Mouse (Mus musculus) kidney, embryonic 16.5 days (tissue): ENCODE results near the gene Fam72a. TPM values are rescaled to one million over a fixed set of nuclear protein-coding genes. Genes with fewer than 3 reads are reported as not detected.

Source experiments
- ATAC-seq: fragments of 200-750 bp; cut with Nextera tagmentation; 2 replicates; pipeline ENCODE4 v1.8.0; 2017; ENCODE audit warnings: moderate TSS enrichment; ENCODE audit not compliant: low FRiP score, low TSS enrichment
- H3K27ac ChIP-seq: fragments of 300-500 bp; sonication (generic); 2 replicates; pipeline ENCODE4 v1.5.1; 2014; ENCODE audit warnings: low read length
- H3K27me3 ChIP-seq: fragments of 300-500 bp; sonication (generic); 2 replicates; pipeline ENCODE4 v1.6.1; 2014; ENCODE audit warnings: low read length, control low read depth, mixed read lengths; ENCODE audit not compliant: insufficient read depth
- H3K36me3 ChIP-seq: fragments of 300-500 bp; sonication (generic); 2 replicates; pipeline ENCODE4 v1.6.1; 2014; ENCODE audit warnings: low read length, control low read depth, mixed read lengths; ENCODE audit not compliant: insufficient read depth
- H3K4me1 ChIP-seq: fragments of 300-500 bp; sonication (generic); 2 replicates; pipeline ENCODE4 v1.6.1; 2014; ENCODE audit warnings: low read length, control low read depth, mixed read lengths; ENCODE audit not compliant: insufficient read depth
- H3K4me2 ChIP-seq: fragments of 300-500 bp; sonication (generic); replicated peaks from 2 replicates; pipeline ENCODE4 v1.6.1; 2014; ENCODE audit warnings: low read depth, low read length
- H3K4me3 ChIP-seq: fragments of 300-500 bp; sonication (generic); 2 replicates; pipeline ENCODE4 v1.5.1; 2014; ENCODE audit warnings: mild to moderate bottlenecking, low read length
- H3K9ac ChIP-seq: fragments of 300-500 bp; sonication (generic); replicated peaks from 2 replicates; pipeline ENCODE4 v1.6.1; 2014; ENCODE audit warnings: low read length
- H3K9me3 ChIP-seq: fragments of 300-500 bp; sonication (generic); 2 replicates; pipeline ENCODE4 v1.6.1; 2016; ENCODE audit warnings: low read length, control low read depth
- WGBS: fragments of 180-500 bp; shearing (Covaris S2); extraction: QIAGEN DNeasy Blood & Tissue Kit; methylation state at CpG from one replicate; pipeline ENCODE4 v1.1.7; 2014; 5-methylcytosine and 5-hydroxymethylcytosine counted together
- polyA plus RNA-seq: library from polyadenylated mRNA; unstranded; fragments of >200 nt; fragmentation: Nextera tagmentation; extraction: Ambion mirVana; gene quantifications from 2 replicates; pipeline ENCODE4 v1.2.1, GENCODE M21; 2015

The Fam72a gene
- polyA plus RNA-seq, 1 experiment from 2014 or later, result 2.6 TPM

DNA sequence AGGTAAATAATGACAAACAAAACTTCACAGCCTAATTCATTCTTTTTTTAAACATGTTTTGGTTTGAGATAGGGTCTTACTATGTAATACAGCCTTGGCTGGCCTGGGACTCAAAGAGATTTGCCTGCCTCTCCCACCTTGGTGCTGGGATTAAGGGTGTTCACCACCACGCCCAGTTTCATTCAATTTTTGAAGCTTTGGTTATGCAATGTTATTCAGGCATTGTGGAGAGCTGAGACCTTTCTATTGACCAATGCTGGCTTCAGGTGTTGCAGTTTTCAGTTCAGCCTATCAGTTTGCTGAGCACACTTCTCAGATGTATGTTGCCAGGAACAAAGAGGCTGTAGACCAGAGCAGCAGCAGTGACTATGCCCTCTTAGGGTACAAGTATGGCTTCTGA lies 29.5 kb upstream of the Fam72a start:
- no peak for ATAC-seq
- peaks cover 14% of the 10 kb centered on the region; the same call in 1 of the 2 replicates for H3K4me1 ChIP-seq
- H3K9me3 ChIP-seq, result no peaks in the 10 kb centered on the region
- no peaks in the 10 kb centered on the region for H3K27me3 ChIP-seq
- 83% methylated on average over 1 of the region's 1 CpGs for WGBS
- no peaks in the 10 kb centered on the region for H3K36me3 ChIP-seq
- H3K9ac ChIP-seq, result no peak overlapping the region
- no peak overlapping the region for H3K27ac ChIP-seq
- no peak overlapping the region for H3K4me2 ChIP-seq
- no peak overlapping the region for H3K4me3 ChIP-seq

DNA sequence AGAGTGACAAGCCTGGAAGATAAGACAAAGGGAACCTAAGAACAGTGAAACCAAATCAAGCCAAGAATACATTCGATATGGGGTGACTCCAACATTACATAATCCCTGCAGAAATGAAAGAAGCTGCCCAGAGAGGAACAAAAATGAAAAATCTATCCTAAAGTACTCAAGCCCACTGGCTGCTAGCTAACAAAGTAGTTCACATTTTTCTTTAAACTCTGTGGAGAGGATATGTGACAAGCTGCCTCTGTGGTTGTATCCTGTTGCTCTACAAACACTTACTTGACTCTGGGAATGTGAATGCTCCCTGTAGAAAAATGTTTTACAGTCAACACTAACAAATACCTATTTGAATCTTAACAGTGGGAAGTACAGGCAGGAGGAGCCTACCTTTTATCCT lies 26.0 kb upstream of the Fam72a start:
- Histone ChIP-seq H3K9me3 (no peaks in the 10 kb centered on the region), H3K4me2 (no peak overlapping the region), H3K9ac (no peak overlapping the region), H3K27me3 (no peaks in the 10 kb centered on the region), H3K4me1 (peaks cover 14% of the 10 kb centered on the region; the same call in 1 of the 2 replicates), H3K36me3 (no peaks in the 10 kb centered on the region), H3K4me3 (no peak overlapping the region), H3K27ac (no peak overlapping the region)
- ATAC-seq, result no peak
- 76% methylated on average over 1 of the region's 1 CpGs for WGBS

DNA sequence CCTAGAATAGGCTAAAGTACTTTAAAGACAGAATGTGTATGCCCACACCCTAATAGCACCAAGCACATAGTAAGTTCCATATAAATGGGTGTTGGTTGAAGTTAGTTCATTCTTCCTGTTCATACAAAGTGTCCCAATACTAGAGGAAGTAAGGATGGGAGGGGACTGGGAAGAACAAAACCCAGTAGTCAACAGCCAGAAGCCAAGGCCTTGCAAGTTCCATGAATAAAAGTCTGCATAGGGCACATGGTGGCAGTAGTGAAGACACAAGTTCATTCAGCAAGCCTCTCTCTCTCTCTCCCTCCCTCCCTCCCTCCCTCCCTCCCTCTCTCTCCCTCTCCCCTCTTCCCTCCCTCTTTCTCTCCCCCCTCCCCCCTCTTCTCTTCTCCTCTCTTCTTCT lies 16.6 kb upstream of the Fam72a start:
- no peaks in the 10 kb centered on the region for H3K9me3 ChIP-seq
- H3K36me3 ChIP-seq, result no peaks in the 10 kb centered on the region
- H3K27ac ChIP-seq, result no peak overlapping the region
- no peak overlapping the region for H3K4me3 ChIP-seq
- H3K9ac ChIP-seq, result no peak overlapping the region
- H3K4me1 ChIP-seq, result peaks cover 4% of the 10 kb centered on the region; the same call in 1 of the 2 replicates
- ATAC-seq, result no peak
- no peaks in the 10 kb centered on the region for H3K27me3 ChIP-seq
- H3K4me2 ChIP-seq, result no peak overlapping the region

DNA sequence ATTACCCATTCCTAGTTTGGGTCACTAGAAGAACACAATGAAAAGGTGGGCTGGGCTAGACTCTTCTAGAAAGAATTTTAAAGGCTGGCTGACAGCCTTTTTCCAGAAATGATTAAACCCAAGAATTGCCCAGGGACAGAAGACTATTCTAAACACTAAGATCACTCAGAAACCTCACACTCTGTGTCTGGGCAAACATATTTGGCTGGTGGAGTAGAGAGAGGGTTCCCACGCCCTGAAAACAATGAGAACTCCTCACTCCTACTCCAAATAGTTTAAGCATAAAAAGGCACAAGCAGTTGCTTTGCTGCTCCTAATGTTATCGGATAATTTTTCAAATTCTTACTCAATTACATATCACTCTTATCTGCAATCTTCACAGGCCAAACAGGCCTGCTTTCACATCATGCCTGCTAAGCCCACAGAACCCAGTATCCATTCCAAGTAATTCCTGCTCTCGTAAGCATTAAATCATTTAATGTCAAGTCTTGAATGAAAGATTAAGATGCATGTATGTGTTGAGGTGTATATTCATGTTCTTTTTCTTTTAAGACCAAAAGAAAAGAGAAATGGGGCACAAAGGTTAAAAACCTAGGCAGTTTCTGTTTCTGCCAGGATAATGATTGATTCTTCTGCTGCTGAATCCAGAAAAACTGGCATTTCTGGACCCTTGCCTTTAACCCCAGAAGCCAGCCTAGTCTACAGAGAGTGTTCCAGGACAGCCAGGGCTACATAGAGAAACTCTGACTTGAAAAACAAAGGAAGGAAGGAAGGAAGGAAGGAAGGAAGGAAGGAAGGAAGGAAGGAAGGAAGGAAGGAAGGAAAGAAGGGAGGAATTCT lies 15.8 kb upstream of the Fam72a start:
- no peak overlapping the region for H3K9ac ChIP-seq
- WGBS, result 70% methylated on average over 3 of the region's 3 CpGs
- peak overlapping the region; percentile 44; the same call in 1 of the 2 replicates for H3K27ac ChIP-seq
- H3K4me2 ChIP-seq, result no peak overlapping the region
- no peaks in the 10 kb centered on the region for H3K9me3 ChIP-seq
- H3K4me3 ChIP-seq, result no peak overlapping the region
- peaks cover 4% of the 10 kb centered on the region; the same call in 1 of the 2 replicates for H3K4me1 ChIP-seq
- H3K36me3 ChIP-seq, result no peaks in the 10 kb centered on the region
- no peak for ATAC-seq
- H3K27me3 ChIP-seq, result no peaks in the 10 kb centered on the region

DNA sequence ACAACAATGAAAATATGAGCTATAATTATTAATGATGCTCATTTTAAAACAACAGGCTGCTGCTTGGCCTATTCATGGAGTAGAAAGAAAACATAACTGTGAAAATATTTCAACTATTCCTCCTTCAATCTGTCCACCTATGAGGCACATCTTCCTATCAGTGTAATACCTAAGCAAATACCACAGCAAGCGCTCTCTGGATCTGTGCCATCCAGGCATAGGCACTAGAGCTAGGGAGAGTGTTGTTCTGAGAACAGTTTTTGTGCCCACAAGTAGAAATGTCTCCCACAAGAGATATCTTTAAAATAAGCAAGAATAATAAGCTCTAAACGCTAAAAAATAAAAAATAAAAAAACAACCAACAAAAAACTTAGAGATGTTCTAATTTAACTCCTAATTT lies 14.6 kb upstream of the Fam72a start:
- 83% methylated on average over 2 of the region's 2 CpGs for WGBS
- ATAC-seq, result no peak
- Histone ChIP-seq H3K36me3 (no peaks in the 10 kb centered on the region), H3K27ac (no peak overlapping the region), H3K9ac (no peak overlapping the region), H3K4me3 (no peak overlapping the region), H3K27me3 (no peaks in the 10 kb centered on the region), H3K4me1 (peaks cover 4% of the 10 kb centered on the region; the same call in 1 of the 2 replicates), H3K4me2 (no peak overlapping the region), H3K9me3 (no peaks in the 10 kb centered on the region)

DNA sequence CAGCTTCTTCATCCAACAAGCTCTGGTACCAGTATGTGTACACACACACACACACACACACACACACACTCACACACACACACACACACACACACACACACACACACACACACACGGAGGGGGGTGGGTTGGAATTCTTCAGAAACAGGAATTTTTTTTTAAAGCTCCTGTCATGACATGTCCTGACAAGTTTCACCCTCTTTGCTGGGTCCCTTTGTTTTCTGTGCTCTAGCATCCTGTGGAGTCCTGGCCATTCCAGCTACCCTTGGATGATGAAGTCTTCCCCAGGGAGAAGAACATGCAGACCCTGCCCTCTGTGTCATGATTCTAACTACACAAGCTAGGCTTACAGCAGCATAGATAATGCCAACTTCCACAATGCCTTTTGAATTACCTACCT lies 13.5 kb upstream of the Fam72a start:
- no peaks in the 10 kb centered on the region for H3K9me3 ChIP-seq
- 31% methylated on average over 1 of the region's 1 CpGs for WGBS
- no peak overlapping the region for H3K9ac ChIP-seq
- H3K4me2 ChIP-seq, result no peak overlapping the region
- peaks cover 4% of the 10 kb centered on the region; the same call in 1 of the 2 replicates for H3K4me1 ChIP-seq
- H3K27ac ChIP-seq, result no peak overlapping the region
- no peak overlapping the region for H3K4me3 ChIP-seq
- no peak for ATAC-seq
- H3K36me3 ChIP-seq, result no peaks in the 10 kb centered on the region
- no peaks in the 10 kb centered on the region for H3K27me3 ChIP-seq

DNA sequence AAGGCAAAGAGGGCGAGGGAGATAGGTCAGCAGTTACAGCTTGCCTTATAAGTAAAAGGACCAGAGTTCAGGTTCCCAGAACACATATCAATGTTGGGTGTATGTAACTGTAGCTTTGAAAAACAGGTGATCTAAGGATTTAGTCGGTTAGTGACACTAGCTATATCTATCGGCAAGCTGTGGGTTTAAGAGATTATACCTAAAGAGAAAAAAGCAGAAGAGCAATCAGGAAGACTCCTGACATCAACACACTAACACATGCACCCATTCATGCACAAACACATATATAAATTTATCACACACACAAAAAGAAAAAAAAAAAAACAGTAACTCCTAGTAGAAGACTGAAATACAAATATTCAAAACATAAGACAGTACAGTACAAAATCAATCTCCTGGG lies 11.1 kb upstream of the Fam72a start:
- no peak overlapping the region for H3K27ac ChIP-seq
- no peak overlapping the region for H3K4me3 ChIP-seq
- H3K27me3 ChIP-seq, result no peaks in the 10 kb centered on the region
- ATAC-seq, result no peak
- H3K9ac ChIP-seq, result no peak overlapping the region
- no peaks in the 10 kb centered on the region for H3K9me3 ChIP-seq
- no peaks in the 10 kb centered on the region for H3K36me3 ChIP-seq
- no peak overlapping the region for H3K4me2 ChIP-seq
- 86% methylated on average over 3 of the region's 3 CpGs for whole genome bisulfite sequencing
- H3K4me1 ChIP-seq, result peaks cover 4% of the 10 kb centered on the region; the same call in 1 of the 2 replicates

DNA sequence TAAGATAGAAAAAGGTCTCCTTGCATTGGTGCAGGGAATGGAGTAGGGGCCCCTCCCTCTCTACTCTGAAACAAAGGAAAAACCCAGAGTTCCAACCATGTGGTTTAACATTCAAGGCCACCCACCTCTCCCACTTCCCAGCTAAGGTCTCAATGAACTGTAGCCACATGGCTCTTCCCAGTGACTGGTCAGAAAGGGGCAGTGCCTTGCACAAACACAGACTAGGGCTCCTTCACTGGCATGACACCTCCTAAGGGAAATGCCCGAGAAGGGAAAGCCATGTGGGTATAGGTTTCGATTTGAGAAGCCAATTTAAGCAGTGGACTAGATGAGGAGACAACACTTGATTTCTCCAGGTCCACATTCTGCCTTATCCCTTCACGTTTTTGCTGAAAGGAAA lies 3.9 kb upstream of the Fam72a start:
- Histone ChIP-seq H3K4me1 (peaks cover 33% of the 10 kb centered on the region), H3K36me3 (no peaks in the 10 kb centered on the region), H3K4me3 (peak overlapping the region; percentile 63), H3K4me2 (peak overlapping the region; percentile 95), H3K9ac (peak overlapping the region; percentile 29; the same call in 1 of the 2 replicates), H3K27me3 (no peaks in the 10 kb centered on the region), H3K9me3 (no peaks in the 10 kb centered on the region), H3K27ac (no peak overlapping the region)
- ATAC-seq, result no peak
- 23% methylated on average over 3 of the region's 3 CpGs for WGBS

DNA sequence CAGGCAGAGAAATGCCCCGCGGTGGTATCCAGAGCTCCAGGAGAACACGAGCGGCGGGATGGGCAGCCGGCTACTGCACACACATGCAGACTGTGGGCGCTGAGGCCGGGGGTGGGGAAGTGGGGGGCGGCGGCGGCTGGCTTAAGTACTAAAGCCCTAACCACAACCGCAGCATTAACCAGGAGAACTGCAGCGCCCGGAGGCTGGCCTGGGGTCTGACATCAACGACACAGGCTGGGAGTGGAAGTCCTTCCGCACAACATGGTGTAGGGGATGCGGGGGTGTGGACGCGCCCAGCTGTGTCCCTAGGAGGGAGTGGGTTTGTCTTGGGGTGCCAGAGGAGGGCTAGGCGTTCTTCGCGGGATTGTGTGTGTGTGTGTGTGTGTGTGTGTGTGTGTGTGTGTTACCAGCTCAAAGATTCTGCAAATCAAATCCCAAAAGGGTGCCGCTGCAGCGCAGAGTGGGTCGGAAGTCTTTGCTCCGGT lies 2.6 kb upstream of the Fam72a start:
- Histone ChIP-seq H3K27ac (peak overlapping the region; percentile 96), H3K4me2 (peak overlapping the region; percentile 95), H3K36me3 (no peaks in the 10 kb centered on the region), H3K27me3 (no peaks in the 10 kb centered on the region), H3K9ac (peak overlapping the region; percentile 82), H3K4me1 (peaks cover 41% of the 10 kb centered on the region), H3K9me3 (no peaks in the 10 kb centered on the region), H3K4me3 (peak overlapping the region; percentile 63)
- 1% methylated on average over 26 of the region's 26 CpGs for WGBS
- no peak for ATAC-seq

DNA sequence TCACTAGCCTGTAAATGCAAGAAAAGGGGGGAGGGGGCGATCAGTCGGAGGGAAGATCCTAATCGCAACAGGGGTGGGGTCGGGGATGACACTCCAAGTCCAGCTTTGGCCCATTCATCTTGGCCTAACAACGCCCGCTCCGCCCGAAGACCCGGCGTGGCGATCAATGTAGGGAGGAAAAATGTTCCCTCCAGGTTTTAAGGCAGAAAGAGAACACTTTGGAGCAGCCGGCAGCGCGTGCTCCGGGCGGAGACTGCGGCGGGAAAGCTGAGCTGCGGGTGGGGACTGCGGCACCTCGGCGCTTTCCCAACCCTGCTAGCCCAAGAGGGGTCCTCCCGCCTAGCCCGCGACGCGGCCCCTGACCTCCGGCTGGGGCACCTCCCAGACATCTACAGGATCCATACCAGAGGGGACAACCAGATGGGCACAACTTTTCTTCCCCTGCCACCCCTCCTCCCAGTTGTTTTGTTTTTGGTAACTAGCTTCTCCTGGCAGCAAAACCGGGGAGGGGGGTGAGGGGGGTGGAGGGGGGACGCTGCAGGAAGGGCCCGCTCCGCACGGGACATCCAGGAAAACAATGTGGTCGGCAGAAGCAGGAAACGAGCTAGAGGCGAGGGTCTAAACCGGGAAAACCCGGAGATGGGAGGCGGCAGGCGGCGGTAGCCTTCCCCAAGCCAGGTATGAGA lies 2.0 kb upstream of the Fam72a start:
- H3K4me2 ChIP-seq, result peak overlapping the region; percentile 95
- H3K36me3 ChIP-seq, result no peaks in the 10 kb centered on the region
- WGBS, result under 1% methylated on average over 41 of the region's 41 CpGs
- peak overlapping the region; percentile 82 for H3K9ac ChIP-seq
- peak overlapping the region; percentile 96 for H3K27ac ChIP-seq
- peaks cover 41% of the 10 kb centered on the region for H3K4me1 ChIP-seq
- H3K9me3 ChIP-seq, result no peaks in the 10 kb centered on the region
- no peaks in the 10 kb centered on the region for H3K27me3 ChIP-seq
- ATAC-seq, result no peak
- H3K4me3 ChIP-seq, result peak overlapping the region; percentile 63
